Mouse (Mus musculus): ENCODE data around the gene Cep63. TPM values are rescaled to one million over a fixed set of nuclear protein-coding genes. Genes with fewer than 3 reads are reported as not detected.
A peak's percentile ranks its signal among the peaks of the same experiment; 100 is the strongest.

Cep63 gene
- polyA plus RNA-seq, 1 experiment from 2014 or later, result 59.8 TPM

DNA sequence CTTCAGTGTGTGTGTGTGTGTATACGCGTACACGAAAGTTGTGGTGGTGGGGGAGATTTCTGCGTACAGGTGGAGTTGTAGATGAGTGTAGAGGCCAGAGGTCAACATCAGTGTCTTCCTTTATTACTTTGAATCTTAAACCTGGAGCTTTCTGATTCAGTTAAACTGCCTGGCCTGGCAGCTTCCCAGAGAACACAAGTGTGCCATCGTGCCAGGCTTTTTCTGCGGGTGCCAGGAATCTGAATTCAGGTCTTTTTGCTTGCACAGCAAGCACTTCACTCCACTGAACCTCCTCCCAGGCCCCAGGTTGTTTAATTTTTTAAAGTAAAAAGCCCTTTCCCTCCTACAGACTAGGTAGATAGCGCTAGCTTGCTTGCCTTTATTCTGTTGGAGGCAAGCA, 1.1 kb upstream of the Cep63 start:
- H3K4me1 ChIP-seq, result peaks cover 39% of the 10 kb centered on the region
- no peaks in the 10 kb centered on the region for H3K9me3 ChIP-seq
- H3K36me3 ChIP-seq, result no peaks in the 10 kb centered on the region
- H3K27me3 ChIP-seq, result no peaks in the 10 kb centered on the region
- H3K4me2 ChIP-seq, result peak overlapping the region; percentile 56
- no peak for ATAC-seq (ENCODE audit: borderline replicate concordance, extremely low read depth, low FRiP score, low TSS enrichment)
- peak overlapping the region; percentile 87; the same call in 1 of the 2 replicates for H3K4me3 ChIP-seq
- peak overlapping the region; percentile 98 for H3K9ac ChIP-seq
- H3K27ac ChIP-seq, result peak overlapping the region; percentile 97
- WGBS, result 58% methylated on average over 7 of the region's 7 CpGs

DNA sequence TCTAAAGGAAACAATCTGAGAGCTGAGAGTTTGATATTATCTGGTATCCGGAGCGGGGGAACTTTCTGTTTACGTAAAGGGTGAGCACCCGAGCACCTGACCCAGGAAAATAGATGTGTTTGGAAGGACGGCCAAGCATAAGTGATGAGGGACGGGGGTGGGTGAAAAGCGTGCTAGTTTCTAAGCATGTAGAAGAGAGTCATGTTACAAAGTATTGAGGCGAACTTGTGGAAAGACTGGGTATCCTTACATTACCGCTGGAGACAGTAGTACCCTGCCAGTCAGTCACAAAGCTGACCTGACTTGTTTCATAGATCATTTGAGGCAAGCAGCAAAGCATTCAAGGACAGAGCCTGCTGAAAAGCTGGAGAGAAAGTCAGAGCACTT, 498 bp upstream of the Cep63 start:
- Histone ChIP-seq H3K4me2 (peak overlapping the region; percentile 56), H3K4me1 (peaks cover 35% of the 10 kb centered on the region), H3K27ac (peak overlapping the region; percentile 97), H3K4me3 (peak overlapping the region; percentile 87), H3K9ac (peak overlapping the region; percentile 98), H3K27me3 (no peaks in the 10 kb centered on the region), H3K9me3 (no peaks in the 10 kb centered on the region), H3K36me3 (no peaks in the 10 kb centered on the region)
- 0% methylated on average over 9 of the region's 9 CpGs for WGBS
- no peak for ATAC-seq (ENCODE audit: borderline replicate concordance, extremely low read depth, low FRiP score, low TSS enrichment)

DNA sequence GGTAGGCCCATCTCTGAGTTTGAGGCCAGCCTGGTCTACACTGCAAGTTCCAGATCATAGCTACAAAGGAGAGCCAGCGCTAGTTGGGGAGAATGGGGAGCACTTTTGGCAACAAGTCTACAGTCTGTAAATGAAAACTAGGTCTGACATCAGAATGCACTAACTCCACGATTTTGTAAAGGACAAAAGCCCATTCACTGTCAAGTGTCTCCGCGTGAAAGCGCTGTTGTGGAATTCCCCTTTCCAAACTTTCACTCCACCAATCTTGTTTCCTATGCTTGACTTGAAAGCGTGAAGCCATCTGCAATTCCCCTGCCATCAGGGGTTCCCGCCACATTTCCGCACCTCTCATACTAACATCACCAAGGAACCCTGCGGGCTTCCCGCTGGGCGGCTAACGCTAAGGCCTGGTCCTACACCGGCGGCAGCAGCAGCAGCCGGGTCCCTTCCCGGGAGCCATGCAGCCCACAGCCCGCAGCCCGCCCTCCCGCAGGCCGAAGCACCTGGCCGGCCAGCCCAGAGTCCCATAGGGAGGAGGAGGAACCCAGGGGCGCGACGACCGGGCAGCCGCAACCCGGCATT, 842 bp downstream of the Cep63 start:
- peak overlapping the region; percentile 98 for H3K9ac ChIP-seq
- H3K36me3 ChIP-seq, result no peaks in the 10 kb centered on the region
- H3K9me3 ChIP-seq, result no peaks in the 10 kb centered on the region
- H3K4me1 ChIP-seq, result peaks cover 31% of the 10 kb centered on the region
- under 1% methylated on average over 27 of the region's 27 CpGs for WGBS
- H3K27me3 ChIP-seq, result no peaks in the 10 kb centered on the region
- peak overlapping the region; percentile 56 for H3K4me2 ChIP-seq
- peak; percentile 45; the same call in 1 of the 2 replicates for ATAC-seq (ENCODE audit: borderline replicate concordance, extremely low read depth, low FRiP score, low TSS enrichment)
- peak overlapping the region; percentile 97 for H3K27ac ChIP-seq
- peak overlapping the region; percentile 87 for H3K4me3 ChIP-seq

DNA sequence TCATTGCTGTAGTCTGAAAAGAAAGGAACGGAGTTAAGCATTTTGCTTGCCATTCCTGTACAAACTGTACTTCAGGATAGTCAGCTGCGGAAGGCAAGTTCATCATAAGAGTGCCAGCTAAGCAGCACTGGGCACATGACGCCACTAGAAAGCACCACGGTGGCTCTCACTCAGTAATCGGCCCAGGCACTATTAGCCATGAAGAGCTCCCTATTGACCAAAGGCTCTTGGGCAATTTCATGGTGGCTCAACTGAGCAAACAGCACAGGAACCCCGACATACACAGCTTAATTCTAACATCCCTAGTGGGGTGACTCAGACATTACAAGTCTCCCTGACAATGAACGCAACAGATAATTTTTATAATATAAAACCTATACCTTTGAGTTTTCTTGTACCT, 2.8 kb downstream of the Cep63 start:
- H3K4me1 ChIP-seq, result peaks cover 25% of the 10 kb centered on the region
- WGBS, result 79% methylated on average over 7 of the region's 7 CpGs
- no peak overlapping the region for H3K27ac ChIP-seq
- no peak for ATAC-seq (ENCODE audit: borderline replicate concordance, extremely low read depth, low FRiP score, low TSS enrichment)
- no peak overlapping the region for H3K9ac ChIP-seq
- H3K4me2 ChIP-seq, result no peak overlapping the region
- H3K4me3 ChIP-seq, result no peak overlapping the region
- no peaks in the 10 kb centered on the region for H3K27me3 ChIP-seq
- no peaks in the 10 kb centered on the region for H3K9me3 ChIP-seq
- H3K36me3 ChIP-seq, result peaks cover 8% of the 10 kb centered on the region; the same call in 1 of the 2 replicates

DNA sequence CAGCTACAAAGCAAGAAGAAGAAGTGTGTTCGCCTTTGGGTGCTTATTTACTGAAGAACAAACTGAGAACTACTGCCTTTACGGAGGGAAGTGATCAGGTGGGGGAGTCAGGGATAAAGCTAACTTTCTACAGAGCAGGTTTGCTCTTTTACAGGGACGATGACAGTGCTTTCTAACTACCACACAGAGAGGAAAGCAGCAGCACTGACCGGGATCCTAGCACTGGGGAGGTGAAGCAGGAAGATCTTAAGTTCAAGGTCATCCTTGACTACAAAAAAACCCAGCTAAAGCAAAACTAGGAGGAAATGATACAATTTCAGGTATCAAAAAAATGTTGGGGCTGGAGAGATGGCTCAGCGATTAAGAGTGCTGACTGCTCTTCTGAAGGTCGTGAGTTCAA, 3.5 kb downstream of the Cep63 start:
- Histone ChIP-seq H3K4me3 (no peak overlapping the region), H3K27ac (peak overlapping the region; percentile 39), H3K4me1 (peaks cover 18% of the 10 kb centered on the region), H3K36me3 (peaks cover 11% of the 10 kb centered on the region; the same call in 1 of the 2 replicates), H3K27me3 (no peaks in the 10 kb centered on the region), H3K9me3 (no peaks in the 10 kb centered on the region), H3K9ac (no peak overlapping the region), H3K4me2 (no peak overlapping the region)
- no peak for ATAC-seq (ENCODE audit: borderline replicate concordance, extremely low read depth, low FRiP score, low TSS enrichment)
- 77% methylated on average over 6 of the region's 6 CpGs for WGBS

DNA sequence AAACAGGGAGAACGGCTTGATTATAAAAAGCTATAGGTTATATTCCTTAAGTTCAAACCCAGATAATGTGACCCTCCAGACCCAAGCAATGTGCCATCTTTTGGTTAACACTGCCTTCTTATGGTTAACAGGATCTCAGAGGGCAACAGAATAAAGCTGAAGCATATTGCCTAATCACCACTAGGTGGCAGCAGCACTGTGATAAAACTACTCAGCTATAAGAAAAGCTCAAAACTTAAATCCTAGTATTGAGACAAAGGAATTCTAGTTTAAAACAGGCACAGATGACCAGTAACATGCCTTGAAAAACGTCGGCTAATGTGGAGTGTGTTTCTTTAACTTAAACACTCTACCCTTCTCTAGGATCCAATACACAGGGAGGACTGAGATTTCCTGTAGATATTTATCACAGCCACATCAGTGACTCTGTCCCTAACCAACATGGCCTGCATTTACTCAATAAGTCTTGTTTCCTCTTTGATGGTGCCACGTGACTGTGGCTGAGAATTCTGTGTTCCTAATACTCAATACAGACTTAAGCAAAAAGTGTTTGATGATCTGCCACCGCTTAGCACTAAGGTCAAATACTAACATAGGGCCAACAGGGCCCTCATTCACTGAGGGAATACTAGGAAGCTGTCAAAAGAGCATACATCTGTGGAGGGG, 4.0 kb downstream of the Cep63 start:
- Histone ChIP-seq H3K4me2 (no peak overlapping the region), H3K27ac (peak overlapping the region; percentile 39), H3K27me3 (no peaks in the 10 kb centered on the region), H3K4me1 (peaks cover 12% of the 10 kb centered on the region), H3K9ac (no peak overlapping the region), H3K9me3 (no peaks in the 10 kb centered on the region), H3K4me3 (no peak overlapping the region), H3K36me3 (peaks cover 11% of the 10 kb centered on the region; the same call in 1 of the 2 replicates)
- ATAC-seq (ENCODE audit: borderline replicate concordance, extremely low read depth, low FRiP score, low TSS enrichment), result no peak
- 33% methylated on average over 5 of the region's 5 CpGs for WGBS

DNA sequence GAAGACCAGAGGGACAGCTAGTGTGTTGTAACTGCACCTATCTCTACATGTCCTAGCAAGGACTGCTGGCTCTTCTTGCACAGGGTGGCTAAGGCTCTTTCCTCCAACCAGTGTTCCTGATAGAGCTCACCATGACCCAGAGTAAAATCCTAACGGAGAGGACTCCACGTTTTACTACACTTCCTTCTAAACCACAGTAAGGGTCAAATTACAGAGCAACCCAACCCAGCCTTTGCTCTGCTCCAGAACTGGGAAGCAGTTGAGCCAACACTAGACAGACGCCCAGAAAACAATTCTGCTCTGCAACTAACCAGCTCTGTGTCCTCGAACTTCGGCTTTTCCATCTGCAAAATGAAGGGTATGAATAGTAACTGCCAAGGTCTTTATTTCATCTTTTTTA, 4.9 kb downstream of the Cep63 start:
- Histone ChIP-seq H3K9me3 (no peaks in the 10 kb centered on the region), H3K36me3 (peaks cover 11% of the 10 kb centered on the region; the same call in 1 of the 2 replicates), H3K4me2 (no peak overlapping the region), H3K9ac (no peak overlapping the region), H3K27me3 (no peaks in the 10 kb centered on the region), H3K4me1 (peaks cover 8% of the 10 kb centered on the region), H3K4me3 (no peak overlapping the region), H3K27ac (no peak overlapping the region)
- WGBS, result 56% methylated on average over 5 of the region's 5 CpGs
- no peak for ATAC-seq (ENCODE audit: borderline replicate concordance, extremely low read depth, low FRiP score, low TSS enrichment)

DNA sequence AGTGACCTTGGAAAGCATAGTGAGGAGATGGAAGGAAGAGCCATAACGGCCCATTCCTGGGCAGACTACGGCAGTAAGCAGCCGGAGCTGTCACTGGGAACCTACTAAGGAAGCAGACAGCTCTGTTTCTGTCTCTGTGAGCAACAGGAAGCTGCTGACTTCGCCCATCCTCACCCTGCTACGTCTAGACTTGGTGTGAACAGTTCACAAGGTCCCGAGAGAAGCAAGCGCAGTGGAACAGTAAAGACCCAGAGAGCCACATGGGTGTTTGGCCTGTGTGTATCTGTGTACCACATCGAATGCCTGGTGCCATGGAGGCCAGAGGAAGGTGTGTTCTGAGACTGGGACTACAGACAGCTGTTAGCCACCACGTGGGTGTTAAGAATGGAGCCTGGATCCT, 10.1 kb downstream of the Cep63 start:
- Histone ChIP-seq H3K4me3 (no peak overlapping the region), H3K27me3 (no peaks in the 10 kb centered on the region), H3K9ac (no peak overlapping the region), H3K27ac (no peak overlapping the region), H3K36me3 (peaks cover 42% of the 10 kb centered on the region), H3K4me1 (no peaks in the 10 kb centered on the region), H3K9me3 (no peaks in the 10 kb centered on the region), H3K4me2 (no peak overlapping the region)
- ATAC-seq (ENCODE audit: borderline replicate concordance, extremely low read depth, low FRiP score, low TSS enrichment), result no peak
- WGBS, result 65% methylated on average over 9 of the region's 9 CpGs

DNA sequence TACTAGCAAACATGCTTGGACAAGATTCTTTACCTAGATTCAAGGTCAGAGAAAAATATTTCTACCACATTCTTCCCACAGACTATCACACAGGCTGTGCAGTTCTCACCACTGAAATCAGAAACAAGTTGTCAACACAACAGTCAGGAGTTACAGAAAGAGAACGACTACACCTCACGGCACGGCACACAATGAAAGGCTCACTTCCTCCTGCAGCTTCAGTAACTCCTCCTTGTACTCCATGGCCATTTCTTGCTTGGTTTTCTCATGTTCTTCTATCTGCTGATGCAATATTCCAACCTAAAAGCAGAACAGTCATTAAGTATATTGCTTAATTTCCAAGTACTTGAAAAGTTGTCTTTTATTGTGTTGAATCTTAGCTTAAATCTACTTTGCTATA, 11.3 kb downstream of the Cep63 start:
- no peak overlapping the region for H3K4me2 ChIP-seq
- no peak for ATAC-seq (ENCODE audit: borderline replicate concordance, extremely low read depth, low FRiP score, low TSS enrichment)
- H3K9ac ChIP-seq, result no peak overlapping the region
- H3K27me3 ChIP-seq, result no peaks in the 10 kb centered on the region
- no peak overlapping the region for H3K4me3 ChIP-seq
- no peaks in the 10 kb centered on the region for H3K4me1 ChIP-seq
- H3K27ac ChIP-seq, result no peak overlapping the region
- WGBS, result 70% methylated on average over 3 of the region's 3 CpGs
- H3K36me3 ChIP-seq, result peaks cover 45% of the 10 kb centered on the region
- no peaks in the 10 kb centered on the region for H3K9me3 ChIP-seq

DNA sequence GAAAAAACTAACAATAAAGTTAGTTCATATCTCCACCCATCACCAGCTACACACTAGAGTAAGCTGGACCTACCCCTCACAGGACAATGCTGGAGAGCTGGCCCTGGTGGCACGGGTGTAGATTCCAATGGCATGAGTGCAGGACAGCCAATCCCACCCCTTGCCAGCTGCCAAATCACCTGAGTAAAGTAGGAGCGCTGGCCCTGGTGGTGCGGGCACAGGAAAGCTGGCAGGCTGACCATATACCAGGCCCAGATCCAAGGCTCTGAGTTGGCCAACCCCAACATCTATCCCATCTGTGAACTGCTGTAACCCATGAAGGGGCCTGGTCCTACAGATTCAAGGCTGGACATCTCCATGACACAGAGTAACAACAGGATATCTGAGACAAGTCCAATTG, 17.1 kb downstream of the Cep63 start:
- Histone ChIP-seq H3K27me3 (no peaks in the 10 kb centered on the region), H3K4me2 (no peak overlapping the region), H3K9ac (no peak overlapping the region), H3K36me3 (peaks cover 26% of the 10 kb centered on the region), H3K4me1 (no peaks in the 10 kb centered on the region), H3K9me3 (no peaks in the 10 kb centered on the region), H3K27ac (no peak overlapping the region), H3K4me3 (no peak overlapping the region)
- 85% methylated on average over 3 of the region's 3 CpGs for WGBS
- ATAC-seq (ENCODE audit: borderline replicate concordance, extremely low read depth, low FRiP score, low TSS enrichment), result no peak

DNA sequence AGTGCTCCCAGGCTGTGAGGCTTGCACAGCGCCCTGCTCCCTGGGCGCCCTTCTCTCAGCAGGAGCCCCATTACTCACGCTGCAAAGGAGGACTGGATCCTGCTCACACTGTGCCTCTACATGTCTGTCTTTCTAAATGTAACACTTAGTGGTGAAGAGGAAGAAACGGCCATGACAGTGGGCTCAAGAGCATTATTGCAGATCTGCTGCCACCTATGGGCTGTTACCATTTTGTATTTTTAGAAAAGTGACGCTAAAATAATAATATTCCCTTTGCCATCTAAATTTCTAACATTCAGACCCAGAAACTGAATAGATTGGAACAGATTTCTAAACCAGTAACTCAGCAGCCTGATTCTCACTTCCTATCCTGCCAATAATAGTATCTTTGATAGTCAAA, 18.9 kb downstream of the Cep63 start:
- Histone ChIP-seq H3K4me3 (no peak overlapping the region), H3K9me3 (no peaks in the 10 kb centered on the region), H3K27ac (no peak overlapping the region), H3K4me1 (no peaks in the 10 kb centered on the region), H3K36me3 (peaks cover 14% of the 10 kb centered on the region; the same call in 1 of the 2 replicates), H3K9ac (no peak overlapping the region), H3K27me3 (no peaks in the 10 kb centered on the region), H3K4me2 (no peak overlapping the region)
- no peak for ATAC-seq (ENCODE audit: borderline replicate concordance, extremely low read depth, low FRiP score, low TSS enrichment)
- WGBS, result 60% methylated on average over 5 of the region's 5 CpGs

DNA sequence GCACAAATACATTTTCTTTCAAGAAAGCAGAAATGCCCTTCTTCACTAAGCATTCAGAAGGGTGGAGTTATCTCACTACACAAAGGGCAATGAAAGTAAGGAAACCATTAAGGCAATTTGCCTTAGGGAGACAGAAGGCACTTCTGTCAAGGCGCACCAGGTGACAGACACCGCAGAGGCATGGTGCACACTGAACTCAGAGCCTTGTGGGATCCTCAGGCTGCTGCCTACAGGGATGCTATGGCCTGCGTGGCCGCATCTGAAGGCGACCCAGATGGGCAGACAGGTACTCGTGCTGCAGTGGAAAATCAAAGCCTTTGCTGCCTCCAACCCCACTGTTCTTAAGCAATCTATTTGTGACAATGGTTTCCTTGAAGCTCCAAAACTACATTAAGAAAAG, 21.2 kb downstream of the Cep63 start:
- Histone ChIP-seq H3K9me3 (no peaks in the 10 kb centered on the region), H3K4me1 (no peaks in the 10 kb centered on the region), H3K9ac (no peak overlapping the region), H3K4me2 (no peak overlapping the region), H3K4me3 (no peak overlapping the region), H3K27ac (no peak overlapping the region), H3K27me3 (no peaks in the 10 kb centered on the region), H3K36me3 (peaks cover 22% of the 10 kb centered on the region; the same call in 1 of the 2 replicates)
- no peak for ATAC-seq (ENCODE audit: borderline replicate concordance, extremely low read depth, low FRiP score, low TSS enrichment)
- WGBS, result 92% methylated on average over 6 of the region's 6 CpGs
